Mouse (Mus musculus) urinary bladder, postnatal 14 days (tissue): ENCODE measurements around the gene Hmgcl.

Source experiments
- DNase-seq: peaks from one replicate; pipeline ENCODE4 v3.0.0; 2021; ENCODE audit warnings: low spot score

Gene Hmgcl

GRCm38 (mm10) chr4:135986301-135986942, 40.2 kb downstream of the Hmgcl start:
- no peak for DNase-seq

- peak; percentile 89 for DNase-seq
Measured at GRCm38 (mm10) chr4:135986943-135987710, 40.9 kb downstream of the Hmgcl start, which contains the start of gene Pithd1. Gene Pithd1 (minus strand): TSS chr4:135987264.

DNA sequence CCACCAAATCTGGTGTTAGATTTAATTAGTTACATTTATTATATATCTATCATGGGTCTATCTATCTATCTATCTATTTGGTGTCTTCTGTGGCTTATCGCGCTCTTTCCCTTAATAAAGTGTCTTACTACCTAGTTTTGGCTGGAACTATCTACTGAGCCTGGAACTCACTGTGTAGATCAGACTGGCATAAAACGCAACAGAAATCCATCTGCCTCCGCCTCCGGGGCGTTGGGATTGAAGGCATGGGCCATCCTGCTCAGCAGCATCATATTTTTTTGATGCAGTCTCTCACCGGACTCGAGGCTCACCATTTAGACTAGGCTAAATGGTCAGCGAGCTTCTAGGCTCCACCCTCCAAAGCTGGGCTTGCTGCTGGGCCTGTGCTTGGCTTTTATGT, 41.5 kb downstream of the Hmgcl start:
- no peak for DNase-seq

DNA sequence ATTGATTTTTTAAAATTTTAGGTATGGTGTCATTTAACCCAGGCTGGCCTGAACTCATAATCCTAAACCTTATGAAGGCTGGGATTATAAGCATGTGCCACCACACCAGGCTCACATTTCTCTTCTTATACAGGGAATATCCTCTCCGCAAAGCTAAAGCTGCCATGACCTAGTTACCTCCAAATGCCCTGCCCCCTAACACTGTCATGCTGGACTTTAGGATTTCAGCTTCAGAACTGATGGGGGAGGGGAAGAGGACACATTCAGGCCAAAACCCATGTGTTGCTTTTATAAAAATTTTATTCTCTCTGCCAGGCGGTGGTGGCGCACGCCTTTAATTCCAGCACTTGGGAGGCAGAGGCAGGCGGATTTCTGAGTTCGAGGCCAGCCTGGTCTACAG, 47.7 kb downstream of the Hmgcl start:
- DNase-seq = no peak

DNA sequence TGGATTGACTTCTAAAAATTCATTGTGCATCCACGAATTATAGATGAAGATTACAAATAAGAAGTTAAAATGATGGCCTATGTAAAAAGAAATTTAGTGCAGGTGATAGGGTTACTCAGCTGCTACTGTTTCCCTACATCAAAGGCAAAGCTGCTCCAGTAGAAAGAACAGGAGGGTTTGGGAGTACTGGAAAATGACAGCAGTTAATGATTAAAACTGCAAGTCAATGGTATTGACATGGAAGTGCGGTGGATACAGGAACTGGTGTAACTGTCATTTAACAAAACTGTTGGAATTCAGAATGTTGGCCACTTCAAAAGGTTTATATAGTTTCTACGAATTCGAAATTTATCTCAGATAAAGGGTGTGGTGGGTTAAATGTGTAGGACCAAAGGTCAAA, 48.9 kb downstream of the Hmgcl start:
- no peak for DNase-seq

DNA sequence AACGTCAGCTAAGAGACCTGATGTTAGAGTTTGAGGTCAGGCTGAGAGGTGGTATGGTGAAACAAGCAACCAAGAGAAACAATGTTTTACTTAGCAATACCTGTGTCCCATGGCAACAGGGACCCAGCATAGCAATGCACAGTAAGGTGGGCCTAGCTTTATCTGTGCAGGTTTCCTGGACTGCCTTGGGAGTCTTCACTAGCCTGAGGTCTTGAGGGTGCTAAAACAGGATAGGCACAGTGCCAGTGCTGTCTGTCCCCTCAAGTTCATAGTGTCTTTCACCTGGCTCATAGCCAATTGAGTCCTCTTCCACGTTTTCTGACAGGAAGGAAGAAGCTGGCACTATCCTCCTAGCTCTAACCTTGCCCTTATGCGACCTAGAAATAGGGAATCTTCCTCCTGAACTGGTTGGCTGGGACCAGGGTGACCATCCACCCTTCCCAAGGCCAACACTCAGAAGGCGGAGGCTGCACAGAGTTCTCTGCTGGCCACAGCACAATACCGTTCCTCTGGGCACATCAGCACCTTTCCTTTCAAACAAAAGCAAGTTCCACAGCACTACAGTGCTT, 57.9 kb downstream of the Hmgcl start:
- DNase-seq = no peak

- no peak for DNase-seq
Measured at GRCm38 (mm10) chr4:136004921-136005320, 58.7 kb downstream of the Hmgcl start.

DNA sequence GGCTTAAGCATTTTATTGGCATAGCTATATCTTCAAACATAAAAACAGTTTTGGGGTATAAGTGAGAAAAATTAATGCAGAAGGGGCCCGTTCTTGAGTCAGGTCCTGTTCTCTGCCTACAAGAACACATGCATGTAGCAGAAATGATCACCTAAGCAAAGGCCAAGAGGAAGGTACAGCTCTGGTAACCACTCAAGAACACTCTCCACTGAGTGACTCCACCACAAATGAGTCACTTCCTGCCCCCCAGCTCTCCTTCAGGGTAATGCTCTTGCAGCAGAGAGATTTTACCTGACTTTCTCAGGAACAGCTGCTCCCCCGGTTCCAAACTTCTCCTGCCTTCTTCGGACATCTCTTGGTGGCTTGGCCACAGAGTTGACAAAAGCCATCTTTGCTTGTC, 60.6 kb downstream of the Hmgcl start:
- DNase-seq = no peak

DNA sequence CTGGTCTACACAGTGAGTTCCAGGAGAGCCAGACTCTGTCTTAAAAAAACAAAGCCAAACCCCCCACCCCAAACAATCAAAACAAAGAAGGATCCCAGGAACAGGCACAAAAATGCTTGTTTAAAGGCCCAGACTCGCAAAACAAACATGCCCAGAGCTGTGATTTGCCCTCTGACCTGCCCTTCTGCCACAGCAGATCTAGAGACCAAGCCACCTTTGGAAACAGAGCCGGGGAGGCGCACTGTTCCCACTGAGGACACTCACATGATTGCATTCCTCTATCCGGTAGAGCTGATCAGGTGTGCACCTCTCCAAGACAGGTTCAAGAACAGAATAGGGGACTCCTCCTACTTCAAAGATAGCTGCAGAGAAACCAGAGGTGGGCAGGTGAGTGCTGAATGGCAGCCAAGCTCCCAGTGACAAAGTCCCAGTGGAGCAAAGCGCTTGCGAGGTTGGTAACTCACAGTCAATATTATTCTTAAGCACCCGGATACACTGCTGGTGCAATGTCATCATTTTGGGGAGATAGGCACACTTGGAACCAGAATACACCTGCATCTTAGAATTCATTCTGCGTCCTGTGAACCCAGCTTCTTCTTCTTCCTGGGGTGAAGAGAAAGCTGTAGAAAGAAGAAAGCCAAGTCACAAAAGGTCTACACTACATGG, 62.7 kb downstream of the Hmgcl start:
- DNase-seq = no peak

DNA sequence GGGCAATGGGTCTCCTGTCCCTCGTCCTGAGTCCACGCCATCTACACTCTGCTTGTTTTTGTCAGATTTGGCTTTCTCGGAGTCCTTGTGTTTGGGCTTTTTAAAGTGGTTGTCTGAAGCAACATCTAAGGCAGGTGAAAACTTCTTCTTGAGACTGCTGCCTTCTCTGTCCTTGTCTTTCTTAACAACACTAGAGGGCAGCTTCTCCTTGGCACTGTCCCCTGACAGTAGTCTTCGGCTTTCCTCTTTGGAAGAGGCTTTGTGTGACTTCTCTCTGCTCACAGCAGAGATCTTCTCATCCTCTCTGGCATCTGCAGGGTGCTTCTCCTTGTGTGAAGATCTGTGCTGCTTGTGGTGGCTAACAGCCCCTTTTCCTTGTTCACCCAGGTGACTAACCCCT, 64.3 kb downstream of the Hmgcl start:
- DNase-seq = no peak
